Mouse (Mus musculus) olfactory bulb, adult 2 months (tissue): ENCODE measurements around the gene Zfp148.

Experiments used
- CTCF ChIP-seq: fragments of 200-500 bp; IDR thresholded peaks from 2 replicates; pipeline ENCODE4 v1.5.1; 2012; ENCODE audit warnings: low read depth, mild to moderate bottlenecking, low read length, moderate library complexity; ENCODE audit not compliant: insufficient read depth
- POLR2A ChIP-seq: fragments of 200-500 bp; IDR thresholded peaks from 2 replicates; pipeline ENCODE4 v1.6.1; 2012; ENCODE audit warnings: mild to moderate bottlenecking, low read depth, low read length, moderate library complexity; ENCODE audit not compliant: insufficient read depth

- TF ChIP-seq POLR2A (no peak), CTCF (no peak)
Measured at GRCm38 (mm10) chr16:33338492-33338891, 42.1 kb upstream of the Zfp148 start.
